Mouse (Mus musculus) erythroblast, embryonic 14.5 days (primary cell): ENCODE measurements around the gene Eif4g2.

ENCODE experiments used
- GATA1 ChIP-seq: IDR thresholded peaks from 2 replicates; pipeline ENCODE4 v1.6.1; 2012; ENCODE audit warnings: low read length, inconsistent platforms, mixed read lengths
- TAL1 ChIP-seq: IDR thresholded peaks from 3 replicates; pipeline ENCODE4 v1.6.1; 2012; ENCODE audit warnings: low read length, inconsistent platforms, mixed read lengths

DNA sequence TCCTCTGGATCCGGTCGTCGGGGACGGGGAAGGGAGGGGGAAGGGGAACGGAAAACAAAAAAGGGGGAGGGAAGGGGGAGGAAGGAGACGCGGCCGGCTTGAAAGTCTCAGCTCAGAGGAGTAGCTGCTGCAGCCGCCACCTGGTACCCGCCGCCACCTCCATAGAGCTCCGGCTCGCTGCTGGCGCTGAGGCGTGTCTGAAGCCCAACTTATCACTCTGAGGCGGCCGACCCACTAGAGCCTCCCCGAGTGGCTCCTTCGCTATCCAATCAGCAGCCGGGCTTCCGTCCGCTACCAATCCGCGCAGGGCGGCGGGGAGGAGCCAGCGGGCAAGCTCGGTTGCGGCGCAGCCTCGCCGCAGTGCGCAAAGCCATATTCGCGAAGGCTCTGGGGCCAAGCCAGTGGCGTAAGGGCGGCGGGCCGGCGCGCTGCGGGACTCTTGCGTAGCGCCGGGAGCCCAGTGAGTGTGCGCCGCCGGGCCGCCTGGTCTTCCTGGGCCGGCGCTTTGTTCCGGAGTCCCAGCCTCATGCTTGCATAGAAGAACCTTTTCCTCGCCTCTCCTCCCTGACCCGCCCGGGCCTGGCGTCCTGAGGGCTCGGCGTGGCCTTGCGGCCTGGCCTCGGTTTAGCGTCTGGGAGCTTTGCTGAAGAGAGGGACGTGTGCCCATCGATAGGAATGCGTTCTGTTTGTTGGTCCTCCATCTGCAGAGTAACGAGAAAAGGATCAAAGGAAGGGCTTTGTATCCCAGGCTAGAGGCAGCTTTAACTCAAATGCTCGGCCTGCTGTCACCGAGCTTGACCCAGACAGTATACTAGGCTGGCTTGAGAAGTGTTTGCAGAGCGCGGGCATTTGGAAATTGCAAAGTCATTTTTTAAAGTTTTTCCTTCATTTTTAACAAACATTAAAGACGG, at the start of gene Eif4g2:
- TF ChIP-seq TAL1 (no peak), GATA1 (no peak)
